Mouse (Mus musculus) testis, postnatal 14 days (tissue): ENCODE measurements at regions not wholly inside any gene's neighbourhood (a gene's known extent, or its start where the extent isn't known, plus 50 kb on each side); places are given as distances from the start of the nearest gene placed in this dataset.

Experiments used
- DNase-seq: peaks from one replicate; pipeline ENCODE4 v3.0.0; 2021; ENCODE audit warnings: low spot score

DNA sequence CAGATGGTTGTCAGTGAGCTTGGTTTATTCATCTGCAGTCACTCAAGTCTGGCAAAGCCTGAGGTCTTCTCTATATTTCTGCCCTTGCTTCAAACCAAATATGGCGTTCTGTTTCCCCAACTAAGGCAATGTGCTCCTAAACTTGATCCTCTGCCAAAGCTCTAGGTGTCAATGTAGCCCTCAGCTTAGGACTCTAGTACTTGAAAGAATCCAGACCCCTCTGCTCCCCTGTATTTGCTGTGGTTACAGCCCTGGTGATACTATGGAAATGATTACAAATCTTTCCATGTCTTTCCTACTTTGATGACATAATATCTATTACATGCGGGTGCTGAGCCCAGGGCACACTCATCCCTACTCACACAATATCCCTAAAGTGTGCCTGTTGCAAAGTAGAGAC, 672.9 kb upstream of the Tbl1xr1 start:
- no peak for DNase-seq

DNA sequence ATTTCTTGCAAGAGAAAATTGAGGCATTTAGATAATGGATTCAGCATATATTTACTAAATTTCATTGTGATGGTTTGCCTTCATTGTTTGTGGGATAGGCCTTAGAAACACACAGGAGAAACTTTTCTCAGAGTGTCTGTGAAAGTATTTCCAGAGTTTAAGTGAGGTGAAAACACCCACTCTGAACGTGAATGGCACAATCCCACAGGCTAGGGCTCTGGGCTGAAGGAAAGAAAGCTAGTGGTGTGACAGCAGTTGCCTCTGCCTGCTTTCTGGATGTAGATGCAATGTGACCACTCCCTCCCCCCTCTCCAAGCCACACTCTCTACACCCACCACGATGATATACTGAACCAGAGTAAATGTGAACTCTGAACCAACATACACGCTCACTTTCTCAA, 672.4 kb upstream of the Tbl1xr1 start:
- no peak for DNase-seq

GRCm38 (mm10) chr3:21407077-21407476, 669.4 kb upstream of the Tbl1xr1 start:
- DNase-seq = no peak

DNA sequence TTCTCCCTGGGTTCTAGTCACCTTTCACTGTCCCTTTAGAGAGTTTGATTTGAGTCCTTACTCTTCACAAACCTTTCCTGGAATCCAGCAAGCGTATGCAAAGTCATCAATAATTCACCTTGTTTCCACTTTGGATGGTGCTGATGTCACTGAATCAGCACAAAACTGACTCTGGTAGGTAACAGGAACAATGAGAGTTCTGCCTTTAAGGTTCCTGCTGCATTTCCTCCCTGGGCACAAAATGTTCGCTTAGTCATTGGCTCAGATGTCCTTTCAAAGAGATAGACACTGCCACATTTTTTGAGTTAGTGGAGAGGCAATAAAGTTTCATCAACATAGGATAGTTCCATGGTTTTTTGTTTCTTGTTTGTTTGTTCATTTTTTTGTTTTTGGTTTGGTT, 664.4 kb upstream of the Tbl1xr1 start:
- DNase-seq = no peak

GRCm38 (mm10) chr3:21423139-21423538, 653.3 kb upstream of the Tbl1xr1 start:
- DNase-seq = no peak

- no peak for DNase-seq
These were observed 649.9 kb upstream of the Tbl1xr1 start for GRCm38 (mm10) chr3:21426538-21426937.

GRCm38 (mm10) chr3:21427408-21428031, 648.9 kb upstream of the Tbl1xr1 start:
- no peak for DNase-seq

- DNase-seq = no peak
These were observed 648.3 kb upstream of the Tbl1xr1 start for GRCm38 (mm10) chr3:21428120-21428519.

DNA sequence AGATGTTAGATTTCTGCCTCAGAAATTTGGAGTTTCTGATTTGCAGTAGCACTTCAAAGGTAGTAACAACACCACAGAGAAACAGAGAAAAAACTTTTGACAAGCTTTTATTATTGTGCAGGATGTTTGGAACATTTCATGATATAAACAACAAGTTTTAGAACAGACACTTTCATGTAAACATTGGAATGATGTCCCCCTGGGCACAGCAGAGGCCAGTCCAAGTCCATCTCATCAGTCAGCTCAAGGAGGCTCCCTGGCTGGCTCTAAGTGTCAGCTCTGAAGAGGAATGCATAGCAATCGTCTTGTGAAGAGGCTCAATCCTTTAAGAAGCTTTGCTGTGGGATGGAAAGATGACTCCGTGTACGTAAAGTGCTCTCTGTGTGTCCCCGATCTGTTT, 612.2 kb upstream of the Tbl1xr1 start:
- no peak for DNase-seq

DNA sequence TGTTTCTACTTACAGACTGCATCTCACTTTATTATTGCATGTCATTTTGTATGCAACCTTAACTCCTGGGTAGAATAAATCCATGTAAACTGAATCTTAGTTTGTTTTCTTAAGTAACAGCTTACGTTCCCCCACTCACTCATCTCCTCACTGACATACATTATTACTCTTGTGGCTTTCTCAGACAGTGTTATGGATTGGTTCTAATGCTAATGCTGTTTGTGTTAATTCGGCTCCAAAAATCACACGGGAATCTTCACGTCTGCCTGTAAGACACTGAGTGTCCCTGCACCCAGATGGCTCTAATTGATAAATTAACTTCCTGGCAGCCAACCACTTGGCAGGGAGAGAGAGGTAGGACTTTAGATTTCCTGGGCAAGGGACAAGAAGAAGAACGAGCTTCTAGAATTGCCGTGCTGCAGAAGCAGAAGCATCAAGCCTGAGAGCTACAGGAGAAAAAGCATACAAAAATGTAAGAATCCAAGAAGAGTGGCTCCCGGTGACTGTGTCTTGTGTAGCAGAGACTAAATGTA, 610.3 kb upstream of the Tbl1xr1 start:
- DNase-seq = no peak

GRCm38 (mm10) chr3:21477366-21477765, 599.1 kb upstream of the Tbl1xr1 start:
- no peak for DNase-seq

DNA sequence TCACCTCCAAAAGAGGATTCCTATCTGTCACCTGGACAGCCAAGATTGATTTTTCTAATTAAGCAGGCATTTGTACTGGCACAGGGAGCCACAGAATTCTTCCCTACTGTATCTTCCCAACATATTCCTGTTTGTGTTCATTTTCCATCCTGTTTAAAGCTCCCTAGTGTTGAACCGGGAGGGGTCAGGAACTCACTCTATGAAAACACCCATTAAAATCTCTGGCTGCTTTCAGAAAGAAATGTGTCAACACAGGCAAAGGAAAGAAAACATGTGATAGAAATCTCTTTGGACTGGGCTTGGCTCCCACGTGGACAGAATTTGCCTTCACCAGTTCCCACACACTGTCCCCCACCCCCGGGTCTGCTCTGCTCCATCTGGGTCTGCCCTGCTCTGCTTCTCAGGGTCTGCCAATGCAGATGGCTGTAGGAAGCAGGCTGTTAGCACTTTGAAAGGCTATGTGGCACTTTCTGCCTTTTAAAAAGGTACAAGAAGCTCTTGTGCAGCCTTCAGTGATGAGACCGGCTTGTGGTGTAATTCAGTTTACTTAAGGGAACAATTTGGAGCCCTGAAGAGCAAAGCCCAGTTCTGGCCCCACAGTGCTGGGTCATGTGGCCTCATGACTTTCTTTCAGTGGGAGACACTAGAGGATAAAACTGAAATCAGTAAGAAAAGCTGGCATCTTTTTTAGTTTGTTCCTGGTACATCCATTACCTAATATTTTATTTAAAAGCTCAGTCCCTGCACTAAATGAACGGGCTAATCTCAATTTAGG, 597.2 kb upstream of the Tbl1xr1 start:
- no peak for DNase-seq

- no peak for DNase-seq
These were observed 596.6 kb upstream of the Tbl1xr1 start for GRCm38 (mm10) chr3:21479846-21480245.

DNA sequence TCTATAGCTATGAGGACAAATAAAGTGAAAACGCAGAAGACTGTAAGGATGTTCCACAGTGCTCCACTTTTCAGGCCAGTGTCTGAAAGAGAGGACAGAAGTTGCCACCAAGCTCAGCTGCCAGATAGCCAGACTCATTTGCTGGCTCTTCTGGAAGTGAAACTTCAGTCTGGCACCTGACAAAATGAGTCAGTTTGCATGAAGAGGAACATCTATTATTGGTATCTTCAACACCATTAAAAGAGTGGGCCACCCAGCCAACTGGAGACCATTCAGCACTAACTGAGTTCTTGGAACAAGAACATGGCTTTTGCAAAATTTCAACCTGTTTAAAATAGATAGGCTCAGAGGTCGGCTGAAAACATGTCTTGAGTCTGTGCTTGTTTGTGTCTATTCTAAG, 592.4 kb upstream of the Tbl1xr1 start:
- DNase-seq = no peak

DNA sequence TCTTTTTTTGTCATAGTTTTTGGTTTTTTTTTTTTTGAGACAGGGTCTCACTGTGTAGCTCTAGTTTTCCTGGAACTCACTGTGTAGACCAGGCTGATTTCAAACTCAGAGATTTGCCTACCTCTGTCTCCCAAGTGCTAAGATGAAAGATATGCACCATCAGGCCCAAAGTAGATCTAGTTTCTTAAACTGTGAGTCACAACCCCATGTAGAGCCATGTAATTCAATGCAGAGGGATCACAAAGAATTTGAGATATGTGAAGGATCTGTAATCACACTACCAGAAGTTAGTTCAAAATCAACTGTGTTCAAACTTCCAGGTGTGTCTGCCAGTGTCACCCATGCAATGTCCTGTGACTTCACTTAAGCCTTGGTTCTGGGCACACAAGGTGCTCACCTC, 591.0 kb upstream of the Tbl1xr1 start:
- no peak for DNase-seq

- DNase-seq = no peak
These were observed 586.9 kb upstream of the Tbl1xr1 start for GRCm38 (mm10) chr3:21489547-21489946.

- no peak for DNase-seq
These were observed 584.0 kb upstream of the Tbl1xr1 start for GRCm38 (mm10) chr3:21492413-21492812.

DNA sequence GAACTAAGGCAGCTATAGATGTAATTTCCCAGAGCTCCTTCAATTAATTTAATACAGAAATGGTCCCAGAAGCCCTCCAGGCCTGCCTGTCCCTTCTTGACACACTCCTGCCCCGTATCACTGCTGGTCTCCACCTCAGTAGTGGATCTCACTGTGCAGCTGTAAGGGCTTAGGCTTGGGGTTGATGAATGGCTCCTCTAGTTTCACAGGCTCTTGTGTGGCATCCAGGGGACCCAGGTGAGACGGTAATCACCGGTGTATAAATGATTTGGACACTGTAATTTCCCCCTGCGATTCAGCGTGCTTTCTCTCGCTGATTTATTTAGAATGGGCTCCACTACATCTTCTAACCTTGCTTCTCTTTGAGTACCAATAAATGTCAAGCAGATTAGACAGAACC, 583.1 kb upstream of the Tbl1xr1 start:
- DNase-seq = no peak

DNA sequence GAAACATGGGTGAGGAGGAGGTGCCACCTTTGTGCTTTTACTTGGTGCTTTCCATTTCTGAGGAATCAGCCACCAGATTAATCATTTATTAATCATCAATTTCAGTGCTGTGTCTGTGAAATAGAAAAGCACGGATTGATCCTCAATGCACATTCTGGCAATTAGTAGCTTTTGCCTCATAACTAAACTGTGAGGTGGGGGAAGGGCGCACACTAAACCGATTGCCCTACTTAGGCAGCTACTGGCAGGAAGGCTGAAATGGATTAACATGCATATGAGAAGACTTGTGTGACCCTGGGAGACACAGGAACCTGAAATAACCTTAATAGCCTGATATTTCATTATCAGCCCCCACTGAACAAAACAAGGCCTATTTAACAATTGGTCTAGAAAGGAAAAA, 581.5 kb upstream of the Tbl1xr1 start:
- DNase-seq = no peak

DNA sequence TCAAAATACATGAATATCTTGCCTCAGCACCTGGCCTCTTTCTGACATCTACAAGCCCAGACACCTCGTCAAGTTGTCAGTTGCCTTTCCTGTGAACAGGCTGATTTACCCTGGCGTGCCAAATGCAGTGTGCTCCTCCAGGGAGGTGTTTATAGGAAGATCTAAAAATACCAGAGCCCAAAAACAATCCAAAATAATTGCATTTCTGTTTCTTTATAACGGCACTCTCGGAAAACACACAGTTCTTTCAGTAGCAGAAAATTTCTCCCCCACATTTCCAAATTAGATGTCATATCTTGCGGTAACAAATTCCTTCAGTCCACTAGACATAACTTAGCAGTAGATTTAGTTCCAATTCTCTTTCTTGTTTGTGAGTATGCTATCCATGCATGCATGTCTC, 580.8 kb upstream of the Tbl1xr1 start:
- no peak for DNase-seq

DNA sequence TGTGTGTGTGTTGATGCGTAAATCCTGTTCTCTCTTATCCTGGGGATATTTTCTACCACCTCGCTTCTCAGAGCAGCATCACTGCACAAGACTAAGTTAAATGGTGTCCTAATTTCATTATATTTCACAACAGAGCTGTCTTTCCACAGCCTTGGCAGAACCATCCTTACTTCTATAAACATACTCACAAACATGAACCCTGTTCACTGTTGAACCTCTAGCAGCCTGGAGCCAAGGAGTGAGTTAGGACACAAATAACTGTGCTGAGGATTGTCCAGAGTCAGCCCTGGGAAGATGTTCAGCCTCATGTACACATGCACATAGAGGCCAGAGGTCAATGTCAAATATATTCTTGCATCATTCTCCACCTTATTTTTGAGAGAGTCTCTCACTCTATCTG, 580.3 kb upstream of the Tbl1xr1 start:
- no peak for DNase-seq

DNA sequence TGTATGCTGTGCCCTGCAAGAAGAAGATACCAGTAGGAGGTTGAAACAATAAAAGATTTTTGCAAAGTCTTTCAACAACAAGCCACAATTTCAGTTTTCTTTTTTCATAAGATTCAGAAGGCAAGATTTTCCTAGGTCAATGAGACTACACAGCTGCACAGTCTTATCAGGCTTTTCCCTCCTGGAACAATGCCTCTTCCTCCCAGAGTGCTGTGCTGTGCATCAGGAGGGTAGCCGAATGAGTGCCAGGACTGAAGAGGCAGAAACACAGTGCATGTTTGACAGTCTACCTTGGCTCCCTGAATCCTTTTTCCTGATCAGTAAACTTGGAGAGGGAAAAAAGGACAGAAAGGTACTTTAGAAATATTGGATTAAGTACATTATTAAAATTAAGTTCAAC, 579.4 kb upstream of the Tbl1xr1 start:
- no peak for DNase-seq

GRCm38 (mm10) chr3:21507655-21508054, 568.8 kb upstream of the Tbl1xr1 start:
- DNase-seq = no peak

- no peak for DNase-seq
These were observed 564.4 kb upstream of the Tbl1xr1 start for GRCm38 (mm10) chr3:21512081-21512480.
